Mouse (Mus musculus) hindlimb bud, embryonic 11.5 days (tissue): ENCODE measurements around the gene Stk24.

Experiments
- DNase-seq: peaks from one replicate; pipeline ENCODE4 v3.0.0-alpha.2; 2012; ENCODE audit warnings: low read depth, low spot score; ENCODE audit errors: extremely low spot score

Gene Stk24

DNA sequence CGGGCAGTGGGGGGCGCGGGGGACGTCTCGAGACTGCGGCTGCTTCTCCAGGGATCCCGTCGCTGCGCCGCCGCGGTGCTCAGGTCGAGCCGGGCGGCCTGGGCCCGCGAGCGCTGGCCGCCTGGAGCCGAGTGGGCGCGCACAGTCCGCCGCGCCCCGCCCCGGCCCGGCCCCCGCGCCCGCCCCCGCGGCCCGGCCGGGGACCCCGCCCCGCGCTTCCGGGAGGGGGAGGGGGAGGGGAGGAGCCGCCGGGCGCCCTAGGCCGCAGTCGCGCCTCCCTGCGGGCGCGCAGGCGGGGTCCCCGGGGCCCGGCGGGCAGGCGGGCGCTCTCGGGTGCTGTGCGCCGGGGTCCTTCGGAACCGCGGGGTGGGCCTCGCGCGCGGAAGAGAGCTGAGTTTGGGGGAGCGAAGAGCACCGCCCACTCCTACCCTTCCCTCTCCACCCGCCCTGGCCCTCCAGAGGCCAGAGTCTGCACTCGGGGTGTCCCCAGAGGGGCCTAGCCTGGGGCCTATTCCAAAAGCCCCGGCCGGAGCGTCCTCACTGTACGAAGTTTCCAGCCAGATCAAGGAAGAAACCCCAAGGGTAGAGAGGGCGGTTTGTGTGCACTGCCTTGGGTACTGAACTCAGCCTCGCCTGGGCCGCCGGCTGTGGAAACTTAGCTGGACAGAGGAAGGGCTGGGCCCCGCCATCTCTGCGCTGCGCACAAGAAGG lies 540 bp downstream of the Stk24 start:
- DNase-seq: no peak

DNA sequence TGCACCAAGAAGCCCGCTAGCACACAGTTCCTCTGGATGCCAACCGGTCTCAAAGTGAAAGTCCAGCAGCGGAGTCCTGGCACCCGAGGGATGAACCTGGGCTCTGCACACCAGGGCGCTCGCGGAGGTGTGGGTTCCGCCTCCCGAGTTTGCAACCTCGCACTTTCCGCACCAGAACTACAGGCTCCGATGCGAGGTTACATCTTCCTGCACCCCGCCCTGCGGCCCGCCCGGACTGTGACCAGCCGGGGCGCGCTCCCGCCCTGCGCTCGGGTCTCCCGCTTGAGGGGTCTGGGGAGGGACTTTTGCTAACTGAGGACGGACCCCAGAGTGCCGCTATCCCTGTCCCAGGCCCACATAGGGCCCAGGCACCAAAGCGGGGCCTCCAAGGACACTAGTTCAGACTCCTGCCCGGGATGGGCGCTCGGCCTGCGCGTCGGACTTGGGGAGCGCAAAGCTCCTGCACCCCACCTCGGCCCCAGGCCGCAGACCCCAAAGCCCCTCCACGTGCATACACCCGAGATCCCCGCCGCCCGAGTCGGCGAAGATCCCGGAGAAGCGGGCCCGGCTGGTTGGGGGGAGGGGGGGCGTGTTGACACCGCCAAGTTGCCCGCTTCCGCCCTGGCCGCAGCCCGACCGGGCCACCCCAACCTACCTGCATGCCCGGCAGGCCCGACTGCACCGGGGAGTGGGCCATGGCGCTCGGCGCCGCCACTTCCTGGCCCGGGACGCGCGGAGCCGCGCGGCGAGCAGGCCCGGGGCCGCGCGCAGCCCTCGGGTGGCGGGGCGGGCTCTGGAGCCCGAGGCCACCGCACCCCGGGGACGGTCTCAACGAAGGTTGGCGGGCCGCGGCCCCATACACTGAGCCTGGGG lies 1.3 kb downstream of the Stk24 start:
- DNase-seq: no peak

DNA sequence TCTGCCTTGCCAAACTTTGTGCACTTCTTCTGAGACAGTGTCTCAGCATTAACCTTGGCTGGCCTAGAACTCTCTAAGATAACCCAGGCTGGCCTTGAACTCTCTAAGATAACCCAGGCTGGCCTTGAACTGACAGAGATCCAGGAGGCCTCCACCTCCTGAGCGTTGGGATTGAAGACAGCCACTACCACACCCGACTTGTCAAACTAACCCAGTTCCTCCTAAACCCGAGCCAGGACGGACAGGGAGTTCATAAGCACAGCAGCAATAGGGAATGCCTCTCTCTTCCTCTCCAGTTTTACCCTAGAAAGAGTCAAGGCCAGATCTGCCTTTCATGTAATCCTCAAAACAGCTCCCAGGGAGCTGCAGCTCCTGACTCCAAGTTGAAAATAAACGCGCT lies 3.2 kb downstream of the Stk24 start:
- no peak for DNase-seq

DNA sequence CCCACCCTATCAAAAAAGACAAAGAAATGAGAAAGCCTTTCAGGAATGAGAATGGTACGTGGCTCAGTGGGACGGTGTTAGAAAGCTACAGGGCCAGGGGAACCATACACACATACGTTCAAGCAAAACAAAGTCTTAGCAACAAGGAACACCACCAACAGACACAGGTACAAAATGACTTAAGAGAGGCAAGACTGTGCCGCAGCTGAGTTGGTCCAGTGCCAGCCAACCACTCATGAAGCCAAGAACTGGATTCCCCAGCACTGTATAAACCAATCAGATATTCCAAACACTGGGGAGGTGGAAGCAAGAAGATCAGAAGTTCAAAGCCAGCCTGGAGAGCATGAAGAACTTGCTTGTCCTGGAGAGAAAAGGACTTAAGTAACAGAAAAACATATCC lies 5.9 kb downstream of the Stk24 start:
- no peak for DNase-seq

DNA sequence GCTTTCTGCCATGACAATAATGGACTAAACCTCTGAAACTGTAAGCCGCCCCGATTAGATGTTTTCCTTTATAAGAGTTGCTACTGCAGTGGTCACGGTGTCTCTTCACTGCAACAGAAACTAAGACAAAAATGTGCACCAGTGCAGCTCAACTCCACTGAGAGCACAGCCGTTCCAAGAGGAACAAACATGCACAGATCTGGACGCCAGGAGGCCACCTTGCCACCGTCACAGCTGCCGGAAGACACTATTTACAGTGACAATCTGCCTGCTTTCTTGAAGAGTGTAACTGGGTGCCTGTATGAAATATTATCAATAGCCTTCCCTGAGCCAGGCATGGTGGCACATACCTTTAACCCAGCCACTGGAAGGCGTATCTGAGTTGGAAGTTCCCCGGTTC lies 6.8 kb downstream of the Stk24 start:
- no peak for DNase-seq

DNA sequence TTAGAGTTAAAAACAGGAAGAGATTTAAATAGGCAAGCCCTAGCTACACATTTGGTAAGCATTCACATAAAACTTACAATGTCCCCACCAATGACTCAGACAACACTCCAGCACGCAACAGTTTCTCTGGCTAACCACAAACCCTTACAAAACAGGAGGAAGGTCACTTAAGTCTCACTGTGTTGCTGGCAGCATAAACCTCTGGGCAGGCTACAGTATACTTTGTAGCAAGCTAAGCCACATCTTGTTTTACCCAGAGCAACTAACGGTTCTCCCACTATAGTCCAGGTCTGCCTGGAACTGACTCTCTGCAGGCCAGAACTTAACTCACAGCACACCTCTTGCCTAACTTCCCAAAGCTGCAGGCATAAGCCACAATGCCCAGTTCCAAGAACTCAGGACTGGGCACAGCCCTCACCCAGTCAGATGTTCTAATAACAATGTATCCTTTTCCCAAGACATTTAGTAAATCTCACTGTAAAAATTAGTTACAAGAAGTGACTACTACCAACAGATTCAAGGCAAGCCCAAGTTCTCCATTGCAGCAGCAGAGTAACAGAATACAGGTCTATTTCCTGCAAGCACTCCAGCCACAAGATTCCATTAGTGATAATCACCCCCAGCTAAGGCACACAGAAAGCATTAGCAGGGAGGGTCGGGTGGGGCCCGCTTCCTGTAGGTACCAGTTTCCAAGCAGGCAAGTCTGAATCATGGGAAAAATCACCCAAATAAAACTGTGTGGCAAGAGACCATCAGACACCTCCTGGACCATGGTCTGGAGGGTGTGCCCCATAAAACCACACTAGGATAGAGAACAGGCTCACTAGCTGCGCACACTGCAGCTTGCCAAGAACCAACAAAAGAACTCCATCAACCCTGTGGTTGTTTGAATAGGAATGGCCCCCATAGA lies 7.6 kb downstream of the Stk24 start:
- DNase-seq: no peak

DNA sequence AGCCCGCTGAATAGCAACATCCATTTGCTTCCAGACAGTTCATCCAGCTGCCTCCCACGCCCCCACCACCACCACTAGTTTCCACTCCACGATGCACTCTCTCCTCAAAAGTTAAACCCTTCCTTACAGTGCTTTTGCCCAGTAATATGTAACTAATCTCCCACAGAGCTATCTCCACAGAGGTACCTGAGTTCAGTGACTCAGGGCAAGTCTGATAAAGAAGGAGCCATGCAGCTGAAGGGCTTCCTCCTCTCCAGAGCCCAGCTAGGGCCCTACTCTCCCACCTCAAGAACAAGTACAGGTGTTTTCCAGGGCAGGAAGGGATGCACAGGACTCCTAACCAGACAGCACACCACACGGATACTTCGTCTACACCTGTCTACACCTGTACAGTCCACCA lies 10.4 kb downstream of the Stk24 start:
- no peak for DNase-seq

DNA sequence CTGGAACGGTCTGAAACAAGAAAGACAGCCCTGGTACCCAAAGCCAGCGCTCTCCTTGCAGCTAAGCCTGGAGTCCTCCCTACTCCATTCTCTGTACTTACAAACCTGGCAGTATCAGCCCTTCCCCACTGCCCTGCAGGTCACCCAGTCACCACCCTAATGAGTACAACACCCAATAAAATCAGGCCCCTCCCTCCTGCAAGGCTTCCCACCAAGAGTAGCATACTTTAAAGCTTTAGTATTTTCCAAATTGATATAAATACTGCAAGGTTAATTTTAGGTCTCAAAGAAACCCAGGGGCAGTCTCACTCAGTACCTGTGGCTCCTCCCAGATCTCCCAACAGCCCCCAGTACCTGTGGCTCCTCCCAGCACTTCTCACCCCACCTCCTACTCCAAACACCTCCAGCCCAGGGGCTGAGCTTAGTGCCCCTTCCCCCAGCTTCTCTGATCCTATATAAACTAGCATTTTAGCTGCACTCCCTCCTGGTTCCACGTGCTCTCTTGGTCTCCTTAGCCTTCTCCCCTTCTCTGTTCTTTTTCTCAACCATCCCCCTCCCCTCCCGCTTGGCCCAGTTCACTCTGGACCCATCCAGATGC lies 11.6 kb downstream of the Stk24 start:
- no peak for DNase-seq

DNA sequence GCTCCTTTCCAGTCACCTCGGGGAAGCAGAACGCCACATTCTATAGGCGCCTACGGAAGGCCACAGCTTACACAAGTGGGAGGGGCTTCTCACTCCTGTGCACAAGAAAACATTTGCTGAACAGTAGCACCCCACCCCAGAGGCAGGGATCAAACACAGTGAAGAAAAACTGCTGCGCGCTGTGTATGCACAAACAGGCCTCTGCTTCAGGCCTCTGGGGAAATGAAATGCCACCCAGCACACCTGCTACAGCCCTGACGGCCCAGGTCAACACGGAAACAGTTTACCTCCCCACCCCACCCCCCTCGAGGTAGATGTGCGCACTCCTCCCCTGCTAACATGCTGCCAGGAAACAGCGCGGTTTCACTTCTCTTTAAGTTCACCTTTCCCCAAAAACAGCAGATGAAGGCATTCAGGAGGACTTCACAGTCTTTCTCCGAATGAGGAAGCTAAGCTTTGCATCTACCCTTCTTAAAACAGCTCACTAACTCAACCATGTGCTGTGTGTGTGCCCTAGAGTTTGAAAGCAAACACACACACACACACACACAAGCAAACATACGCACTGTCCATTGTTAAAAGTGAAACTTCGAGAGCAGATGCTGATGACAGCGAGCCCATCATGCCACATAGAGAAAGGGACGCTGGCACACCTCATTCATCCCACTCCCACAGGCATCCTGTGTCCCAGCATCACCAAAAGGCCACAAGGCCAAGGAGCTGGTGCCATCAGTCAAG lies 13.7 kb downstream of the Stk24 start:
- no peak for DNase-seq

DNA sequence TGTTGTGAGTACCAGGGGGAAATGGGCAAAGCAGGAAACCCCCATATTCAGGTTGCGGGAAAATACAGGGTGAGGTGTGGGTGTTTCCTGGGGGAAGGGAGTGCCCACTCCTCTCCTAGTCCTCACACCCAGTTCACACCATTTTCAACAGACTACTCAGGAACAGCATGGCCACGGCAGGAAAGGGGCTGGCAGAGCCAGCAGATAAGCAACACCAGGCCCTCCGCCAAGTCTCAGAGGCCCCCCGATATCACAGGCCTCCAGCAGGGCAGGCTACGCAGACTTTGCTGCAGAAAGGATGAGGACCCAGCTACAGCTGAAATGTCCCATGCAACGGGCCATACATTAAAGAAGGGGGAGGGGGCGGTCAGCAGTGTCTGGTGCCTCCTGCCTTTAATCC lies 14.4 kb downstream of the Stk24 start:
- DNase-seq: no peak

DNA sequence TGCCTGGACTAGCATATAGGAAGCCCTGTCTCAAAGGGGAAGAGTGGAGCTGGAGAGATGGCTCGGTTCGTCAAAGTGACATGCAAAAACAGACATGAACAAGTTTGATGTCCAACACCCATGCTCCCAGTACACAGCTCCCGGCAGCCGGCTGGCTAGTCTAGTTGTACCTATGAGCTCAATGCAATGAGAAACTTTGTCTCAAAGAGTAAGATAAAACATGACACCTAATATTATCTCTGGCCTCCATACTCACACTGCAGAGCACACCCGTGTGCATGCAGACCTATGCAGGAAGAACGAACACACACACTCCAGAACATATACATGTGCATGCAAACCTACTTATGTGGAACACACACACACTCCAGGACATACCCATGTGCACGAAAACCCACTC lies 15.5 kb downstream of the Stk24 start:
- no peak for DNase-seq

DNA sequence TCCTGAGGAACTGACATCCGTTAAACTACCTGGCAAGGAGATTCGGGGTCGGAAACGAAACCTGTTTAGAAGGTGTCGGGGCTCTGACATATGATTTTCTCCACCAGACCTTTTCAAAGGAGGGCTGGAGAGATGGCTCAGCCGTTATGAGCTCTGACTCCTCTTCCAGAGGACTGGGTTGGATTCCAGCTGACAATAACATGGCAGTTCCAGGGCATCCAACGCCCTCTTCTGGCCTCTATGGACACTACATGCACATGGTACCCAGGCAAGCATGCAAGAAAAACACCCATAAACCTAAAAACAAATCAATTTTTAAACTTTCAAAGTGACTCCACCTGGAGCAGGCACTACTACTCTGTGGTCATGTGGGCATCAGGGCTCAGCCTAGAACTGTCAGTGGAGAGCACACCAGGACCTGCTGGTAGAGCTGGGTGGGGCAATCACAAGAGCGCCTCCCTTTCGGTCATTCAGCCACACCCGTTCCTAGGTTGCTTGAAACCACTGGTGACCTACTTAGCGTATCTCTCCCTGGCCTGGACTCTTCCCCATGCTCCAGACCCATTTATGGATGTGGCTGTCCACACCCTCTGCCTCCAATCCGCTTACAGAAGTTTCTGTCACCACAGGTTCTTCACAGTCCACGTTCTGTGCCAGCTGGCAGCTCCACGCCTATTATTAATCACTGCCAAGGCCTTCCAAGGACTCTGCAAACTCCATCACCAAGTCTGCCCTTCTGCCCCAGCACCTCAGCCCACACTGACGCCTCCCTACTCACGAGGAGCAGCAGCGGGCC lies 18.3 kb downstream of the Stk24 start:
- DNase-seq: no peak

DNA sequence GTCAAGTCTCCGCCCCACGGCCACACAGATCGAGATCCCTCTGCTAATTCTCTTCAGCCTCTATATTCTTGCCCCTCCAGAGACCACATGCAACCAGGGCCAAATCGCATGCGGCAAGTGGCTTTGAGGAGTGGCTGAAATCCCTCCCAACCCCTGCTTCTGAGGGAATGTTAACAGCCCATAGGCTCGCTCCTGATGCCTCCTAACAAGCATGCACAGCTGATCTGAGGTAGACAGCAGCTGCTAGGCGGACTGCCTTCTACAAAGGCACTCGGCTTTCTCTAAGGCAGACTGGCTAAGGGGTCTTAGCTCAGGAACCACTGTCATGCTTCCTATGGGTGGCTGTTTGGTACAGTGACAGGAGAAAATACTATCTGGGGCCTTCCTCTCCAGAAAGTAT lies 20.0 kb downstream of the Stk24 start:
- DNase-seq: no peak

DNA sequence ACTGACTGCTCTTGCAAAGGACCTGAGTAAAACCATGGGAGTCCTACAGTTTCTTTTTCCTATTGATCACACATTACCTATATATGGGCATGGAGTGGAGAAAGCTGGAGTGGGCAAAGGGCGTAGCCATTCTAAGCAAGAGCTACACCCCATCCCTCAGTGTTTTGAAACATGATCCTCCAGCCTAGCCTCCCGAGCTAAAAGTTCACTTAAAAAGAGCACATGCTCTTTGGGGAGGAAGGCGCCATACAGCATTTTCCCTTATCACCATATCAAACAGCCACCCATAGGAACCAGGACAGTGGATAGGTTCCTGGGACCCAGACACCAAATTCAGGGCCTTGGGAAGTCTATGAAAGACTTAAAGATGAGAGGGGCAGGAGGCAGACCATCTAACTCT lies 20.8 kb downstream of the Stk24 start:
- no peak for DNase-seq

DNA sequence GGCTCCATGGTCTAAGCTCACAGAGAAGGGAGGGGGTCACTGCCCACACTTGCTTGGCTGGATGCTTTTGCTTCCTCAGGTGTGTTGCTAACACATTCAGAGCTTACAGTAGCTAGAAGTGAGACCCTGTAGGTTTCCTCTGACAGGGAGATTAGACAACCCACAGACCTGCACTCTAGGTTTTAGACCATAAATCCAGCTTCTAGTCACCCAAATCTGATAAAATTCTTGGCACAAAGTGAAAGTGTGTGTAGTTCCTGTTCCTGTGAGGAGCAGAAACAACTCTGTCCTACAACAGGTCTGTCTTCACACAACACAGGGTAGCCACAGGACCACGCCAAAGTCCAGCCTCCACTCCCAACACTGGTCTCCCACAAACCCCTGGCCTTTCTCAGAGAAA lies 21.5 kb downstream of the Stk24 start:
- no peak for DNase-seq

DNA sequence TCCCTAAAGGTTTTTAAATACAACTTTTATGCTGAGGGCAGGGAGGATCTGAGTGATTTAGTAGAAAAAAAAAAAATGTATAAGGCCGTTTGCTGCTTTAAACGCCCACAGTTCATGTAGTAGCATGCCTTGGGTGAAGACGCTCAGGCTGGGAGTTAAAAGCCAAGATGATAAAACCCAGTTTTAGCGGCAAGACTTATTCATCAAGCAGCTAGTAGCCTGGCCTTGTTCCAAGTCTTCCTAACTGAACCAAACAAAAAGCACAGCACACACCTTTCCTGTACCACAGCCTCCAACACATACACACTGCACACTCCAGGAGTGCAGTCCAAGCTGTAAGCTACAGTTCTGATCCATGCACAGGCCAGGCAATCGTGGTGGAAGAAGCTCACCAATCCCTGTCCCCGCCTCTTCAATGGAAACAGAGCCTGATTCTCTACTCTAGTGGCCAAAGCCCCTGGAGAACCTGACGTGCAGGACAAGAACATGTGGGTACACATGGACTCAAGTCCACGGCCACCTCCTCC lies 23.4 kb downstream of the Stk24 start:
- DNase-seq: no peak

DNA sequence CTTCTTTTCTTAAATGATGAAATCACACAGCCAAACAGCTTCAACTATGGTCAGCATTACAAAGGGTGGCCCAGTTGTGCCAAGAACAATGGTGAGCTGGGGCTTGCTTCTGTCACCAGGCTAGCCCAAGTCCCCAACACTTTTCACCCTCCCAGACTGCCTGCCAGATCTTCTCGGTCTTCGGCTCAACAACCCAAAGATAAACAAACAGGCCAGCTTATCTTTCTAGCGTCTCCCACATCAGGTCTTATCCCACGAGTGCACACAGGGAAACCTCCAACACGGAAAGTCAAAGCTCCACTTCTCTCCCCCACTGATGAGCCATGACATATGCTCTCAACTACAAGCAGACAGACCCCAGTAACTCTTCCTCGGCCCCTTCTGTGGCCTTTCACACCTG lies 24.1 kb downstream of the Stk24 start:
- no peak for DNase-seq

DNA sequence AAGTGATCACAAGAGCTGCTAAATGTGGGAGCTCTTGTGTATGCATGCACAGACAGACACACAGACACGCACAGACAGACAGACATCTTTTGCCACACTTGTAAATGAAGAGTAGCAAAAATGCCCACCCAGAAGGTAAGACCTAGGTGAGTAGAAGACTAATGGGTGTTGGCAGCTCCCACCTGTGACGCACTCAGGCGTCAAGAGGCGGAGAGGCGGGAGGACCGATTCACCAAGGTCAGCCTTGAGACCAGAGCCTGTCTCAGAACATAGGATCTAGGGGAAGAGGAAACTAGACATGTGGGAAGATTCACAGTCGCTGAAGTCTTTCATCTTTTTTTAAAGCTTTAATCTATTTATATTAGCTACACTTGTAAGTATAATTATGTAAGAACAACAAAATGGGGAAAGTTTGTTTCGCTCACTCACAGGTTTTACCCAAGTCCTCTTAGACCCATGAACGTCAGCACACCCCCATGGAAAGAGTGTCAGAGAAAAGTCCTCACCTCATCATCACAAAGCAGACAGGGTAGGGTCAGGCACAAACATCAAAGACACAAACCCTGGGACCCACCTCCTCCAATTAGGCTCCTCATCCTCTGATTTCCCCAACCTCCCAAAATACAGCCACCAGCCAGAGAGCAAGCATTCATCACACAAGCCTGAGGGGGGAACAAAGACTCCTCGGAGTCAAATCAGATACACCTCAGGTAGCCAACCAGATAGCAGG lies 26.0 kb downstream of the Stk24 start:
- DNase-seq: no peak

DNA sequence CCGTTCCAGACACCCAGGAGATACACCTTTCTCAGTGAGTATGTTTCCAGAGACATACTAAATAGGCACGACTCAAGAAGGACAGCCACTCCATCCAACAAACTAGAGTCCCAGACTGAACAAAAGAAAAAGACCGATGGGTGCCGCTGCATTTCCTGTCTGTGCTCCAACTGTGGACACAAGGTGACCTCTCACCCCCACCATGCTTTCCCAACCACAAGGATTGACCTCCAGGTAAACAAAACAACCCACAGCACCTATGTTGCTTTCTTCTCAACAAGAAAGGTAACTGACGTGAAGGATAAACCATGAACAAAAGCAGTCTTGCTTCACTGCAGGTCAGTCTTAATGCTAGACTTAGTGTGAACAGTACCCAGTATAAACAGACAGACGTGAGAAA lies 27.1 kb downstream of the Stk24 start:
- no peak for DNase-seq
